Mouse (Mus musculus) CD4-positive, CD25-positive, alpha-beta regulatory T cell, adult 2 months (primary cell): ENCODE data around the gene Jarid2.

ENCODE experiments used
- DNase-seq: peaks from one replicate; pipeline ENCODE4 v3.0.0-alpha.2; 2012; ENCODE audit warnings: low read depth, low spot score

The Jarid2 gene

GRCm38 (mm10) chr13:44960542-44961291 lies 231.4 kb downstream of the Jarid2 start:
- no peak for DNase-seq
